Mouse (Mus musculus) testis, adult 2 months (tissue): Measurements from ENCODE around the gene Scyl2.

Experiments used
- CTCF ChIP-seq: fragments of 200-500 bp; IDR thresholded peaks from 2 replicates; pipeline ENCODE4 v1.5.1; 2012; ENCODE audit warnings: low read depth, mild to moderate bottlenecking, inconsistent platforms, low read length, moderate library complexity; ENCODE audit not compliant: control insufficient read depth, insufficient read depth, insufficient replicate concordance
- POLR2A ChIP-seq: fragments of 200-500 bp; IDR thresholded peaks from 2 replicates; pipeline ENCODE4 v1.6.1; 2012; ENCODE audit warnings: low read depth, mild to moderate bottlenecking, inconsistent platforms, low read length, moderate library complexity; ENCODE audit not compliant: control insufficient read depth

GRCm38 (mm10) chr10:89687455-89687854 is 1.4 kb upstream of the Scyl2 start:
- no peak for TF ChIP-seq POLR2A
- TF ChIP-seq CTCF, result no peak
